Mouse (Mus musculus) v-Abl transformed pro-B cells (cell line): ENCODE results near the gene Ghsr.
"Not testable (repeated sequence)": the region's sequence is repeated elsewhere in the genome, so short reads cannot be mapped to it uniquely, and the experiment has no call there.

Source experiments
- in situ Hi-C, 2 experiments: fragments of 400-800 bp; cut with MboI; formaldehyde crosslinking; loops; one replicate each; pipeline ENCODE4 v1.15.1; 2025; ENCODE audit not compliant: unreplicated experiment in 2 of 2

Gene Ghsr

DNA sequence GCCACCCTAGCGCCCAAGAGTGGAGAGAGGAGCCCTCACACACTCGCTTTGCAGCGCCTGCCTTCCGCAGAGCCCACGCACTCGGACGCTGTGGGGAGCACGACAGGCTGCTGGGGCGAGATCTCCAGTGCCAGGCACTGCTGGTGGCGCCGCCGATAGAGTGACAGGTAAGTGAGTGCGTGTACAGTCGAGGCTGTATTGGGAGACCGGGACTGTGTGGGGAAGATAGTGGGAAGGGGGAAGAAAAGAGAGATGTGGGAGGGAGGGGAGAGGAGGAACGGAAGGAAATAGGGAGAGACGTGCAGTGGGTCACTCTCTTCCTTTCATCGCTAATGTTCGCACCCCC, at the start of gene Ghsr:
TSS of gene Ghsr (plus strand) at position 76 of the 346 bp plus-strand sequence.
- in situ Hi-C loops: no loop called here

- in situ Hi-C loops: no loop called here
Observed at GRCm38 (mm10) chr3:27322591-27322990, 48.6 kb upstream of the Ghsr start.

DNA sequence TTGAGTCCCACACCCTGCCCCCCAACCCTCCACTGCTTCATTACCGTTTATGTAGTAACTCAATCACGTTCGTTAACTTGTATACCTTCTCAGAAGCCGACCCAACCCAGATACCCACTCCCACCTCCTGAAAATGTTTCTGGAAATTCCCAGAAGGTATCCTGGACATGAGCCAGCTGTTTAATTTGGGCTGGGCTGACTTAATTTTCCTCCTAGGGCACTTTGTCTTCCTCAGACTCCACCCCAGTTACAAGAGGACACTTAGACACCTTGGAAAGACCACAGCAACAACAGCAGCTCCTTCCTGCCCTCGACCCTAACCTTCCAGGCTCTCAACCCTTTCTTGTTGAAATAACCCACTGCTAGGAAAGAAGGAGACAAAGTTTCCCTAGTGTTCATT, 47.6 kb upstream of the Ghsr start:
- in situ Hi-C loops: no loop called here

GRCm38 (mm10) chr3:27326633-27327191, 44.4 kb upstream of the Ghsr start:
- in situ Hi-C loops: no loop called here

GRCm38 (mm10) chr3:27330706-27331105, 40.4 kb upstream of the Ghsr start:
- in situ Hi-C loops: no loop called here

GRCm38 (mm10) chr3:27338437-27338836, 32.7 kb upstream of the Ghsr start:
- in situ Hi-C loops: loop anchor here in 1 of 2 experiments (5.0 kb wide), 1 partner anchor 81 kb away; no protein-coding TSS in a partner anchor

GRCm38 (mm10) chr3:27338887-27339286, 32.3 kb upstream of the Ghsr start:
- in situ Hi-C loops: loop anchor here in 1 of 2 experiments (5.0 kb wide), 1 partner anchor 82 kb away; no protein-coding TSS in a partner anchor

- in situ Hi-C loops: loop anchor here in 1 of 2 experiments (5.0 kb wide), 1 partner anchor 88 kb away; no protein-coding TSS in a partner anchor
Observed at GRCm38 (mm10) chr3:27340757-27341156, 30.4 kb upstream of the Ghsr start.

GRCm38 (mm10) chr3:27342462-27342861, 28.7 kb upstream of the Ghsr start:
- in situ Hi-C loops: loop anchor here in 1 of 2 experiments (5.0 kb wide), 1 partner anchor 90 kb away; no protein-coding TSS in a partner anchor

DNA sequence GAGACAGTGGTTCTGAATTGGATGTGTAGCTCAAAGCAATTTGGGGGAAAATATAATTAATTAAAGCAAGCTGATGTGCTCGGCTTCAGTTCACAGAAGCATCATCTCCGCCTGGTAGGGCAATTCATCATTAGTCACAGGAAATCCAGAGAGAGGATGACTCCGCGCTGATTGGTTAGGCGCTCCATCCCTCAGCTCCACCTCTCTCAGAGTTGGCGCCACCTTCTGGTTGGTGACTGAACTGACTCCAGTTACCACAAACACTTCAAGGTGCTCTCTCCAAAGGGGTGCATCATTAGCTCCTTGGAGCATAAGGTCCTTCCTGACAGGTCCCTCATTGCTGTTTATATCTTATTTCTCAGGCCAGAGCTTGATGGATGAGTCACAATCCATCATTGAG, 25.6 kb upstream of the Ghsr start:
- in situ Hi-C loops: no loop called here

DNA sequence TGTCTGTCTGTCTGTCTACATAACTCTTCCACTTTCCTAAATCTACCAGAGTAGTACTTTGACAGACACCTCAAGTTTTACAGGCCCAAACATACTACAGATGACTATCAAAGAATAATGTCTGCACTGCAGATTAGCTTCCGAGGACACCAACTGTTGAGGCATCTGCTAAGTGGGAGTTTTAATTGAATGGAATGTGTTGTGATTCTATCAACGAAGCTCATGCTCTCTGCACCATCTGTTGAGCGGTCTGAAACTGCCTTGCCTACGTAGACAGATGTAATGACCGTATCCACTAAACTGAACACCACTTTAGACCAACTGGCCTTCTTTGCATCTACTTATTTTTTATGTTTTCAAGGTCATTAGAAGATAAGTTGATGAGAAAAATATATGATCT, 22.7 kb upstream of the Ghsr start:
- in situ Hi-C loops: no loop called here

DNA sequence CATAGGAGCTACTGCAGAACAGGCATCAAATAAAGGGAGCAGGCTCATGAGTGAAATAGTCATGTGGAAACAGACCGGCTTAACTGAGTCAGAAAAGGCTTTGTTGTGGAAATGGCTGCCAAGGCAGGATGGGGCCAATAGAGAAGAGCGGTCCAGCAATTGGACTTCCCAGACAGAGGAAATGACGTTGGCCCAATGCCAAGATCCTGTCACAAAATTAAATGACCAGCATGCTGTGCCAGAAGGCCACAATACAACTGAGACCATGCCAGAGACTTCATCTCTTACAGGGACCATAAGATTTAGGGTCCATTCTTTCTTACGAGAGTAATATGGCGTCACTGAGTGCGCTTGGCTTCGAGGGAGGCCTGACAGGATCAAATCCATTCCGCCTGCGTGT, 20.0 kb upstream of the Ghsr start:
- in situ Hi-C loops: no loop called here

GRCm38 (mm10) chr3:27359100-27359720, 11.9 kb upstream of the Ghsr start:
- in situ Hi-C loops: no loop called here

DNA sequence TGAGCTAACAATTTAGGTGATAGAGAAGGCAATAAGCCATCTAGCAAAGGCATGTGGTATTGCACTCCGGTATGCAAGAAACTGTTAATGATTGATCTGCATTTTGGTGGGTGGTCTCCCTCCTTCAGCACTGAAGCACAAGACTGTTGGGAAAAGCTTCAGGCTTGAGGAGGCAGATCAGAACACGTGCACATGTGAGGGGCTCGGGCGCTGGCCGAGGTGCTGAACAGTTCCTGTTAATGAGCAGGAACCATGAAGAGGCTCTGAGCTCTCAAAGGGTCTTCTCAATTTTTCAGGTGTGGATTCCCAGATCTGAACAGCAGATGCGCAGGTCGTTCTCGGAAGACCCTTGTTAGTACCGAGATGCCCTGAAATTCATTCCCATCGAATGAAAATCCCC, 1.0 kb upstream of the Ghsr start:
- in situ Hi-C loops: no loop called here

DNA sequence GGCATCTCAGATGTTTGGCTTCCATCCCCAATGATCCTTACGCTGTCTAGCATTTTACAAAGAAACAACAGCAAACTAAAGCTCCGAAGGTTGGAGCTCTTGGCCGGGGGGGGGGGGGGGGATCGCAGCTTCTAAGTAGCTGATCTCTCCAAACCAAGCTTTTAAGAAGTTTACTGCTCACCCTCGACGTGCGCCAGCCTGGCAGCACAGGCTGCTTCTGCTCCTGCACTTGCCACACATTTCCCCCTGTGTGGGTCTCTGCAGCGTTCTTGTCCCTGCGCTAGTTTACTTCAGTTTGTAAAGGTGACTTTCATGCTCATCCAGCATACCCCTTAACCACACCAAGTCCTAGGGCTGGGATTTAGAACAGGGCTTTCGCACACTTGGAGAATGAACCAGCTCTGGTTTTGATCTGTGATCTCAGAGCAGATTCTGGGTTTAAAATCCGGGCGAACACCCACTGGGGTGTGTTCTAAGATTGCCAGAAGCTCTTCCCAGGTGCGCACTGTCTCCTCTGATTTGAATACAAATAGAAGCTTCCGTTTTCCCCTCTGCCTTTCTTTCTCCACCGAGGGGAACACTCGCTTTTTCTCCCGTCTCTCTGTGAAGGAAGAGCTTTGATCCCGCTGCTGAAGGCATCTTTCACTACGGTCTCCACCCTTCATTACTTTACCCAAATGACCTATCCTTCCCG, 422 bp upstream of the Ghsr start:
- in situ Hi-C loops: no loop called here

- in situ Hi-C loops: no loop called here
Observed at GRCm38 (mm10) chr3:27371725-27372650, 837 bp downstream of the Ghsr start.

- in situ Hi-C loops: no loop called here
Observed at GRCm38 (mm10) chr3:27374396-27374795, 3.2 kb downstream of the Ghsr start.

DNA sequence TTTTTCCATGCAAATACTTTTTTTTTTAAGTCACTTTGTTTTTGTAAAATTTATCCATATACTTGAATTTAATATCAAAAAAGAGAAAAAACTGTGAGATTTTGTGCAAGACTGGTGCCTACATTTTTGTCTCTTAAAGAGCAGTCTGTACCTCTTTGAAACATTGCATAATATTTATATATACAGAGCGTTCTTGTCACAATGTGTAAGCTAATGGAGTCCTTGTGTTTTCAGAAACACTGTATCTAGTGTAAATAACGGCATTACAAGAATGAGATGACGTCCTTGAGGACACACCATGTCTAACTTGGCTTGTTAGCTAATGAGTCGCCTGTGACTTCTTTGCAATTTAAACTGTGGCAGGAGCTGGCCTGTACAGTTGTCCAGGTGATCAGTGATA, 6.8 kb downstream of the Ghsr start:
- in situ Hi-C loops: no loop called here

- in situ Hi-C loops: no loop called here
Observed at GRCm38 (mm10) chr3:27384836-27385235, 13.7 kb downstream of the Ghsr start.

DNA sequence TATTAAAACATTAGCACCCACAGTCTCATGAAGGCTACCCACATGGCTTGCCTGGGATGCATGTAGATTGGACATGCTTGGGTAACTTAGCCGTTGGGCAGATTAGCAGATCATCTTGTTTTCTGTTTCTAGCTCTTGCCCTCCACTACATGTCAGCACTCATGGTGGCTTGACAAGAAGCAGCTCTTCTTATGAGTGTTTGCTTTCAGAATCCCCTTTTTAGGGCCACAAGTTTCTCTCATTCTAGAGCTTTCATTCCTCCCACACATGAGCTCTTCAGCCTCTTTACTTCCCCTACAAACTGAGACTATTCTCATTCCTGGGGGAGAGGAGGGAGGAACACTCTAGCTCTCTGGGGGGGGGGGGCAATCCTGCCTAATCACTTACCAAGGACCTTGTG, 18.8 kb downstream of the Ghsr start:
- in situ Hi-C loops: no loop called here

DNA sequence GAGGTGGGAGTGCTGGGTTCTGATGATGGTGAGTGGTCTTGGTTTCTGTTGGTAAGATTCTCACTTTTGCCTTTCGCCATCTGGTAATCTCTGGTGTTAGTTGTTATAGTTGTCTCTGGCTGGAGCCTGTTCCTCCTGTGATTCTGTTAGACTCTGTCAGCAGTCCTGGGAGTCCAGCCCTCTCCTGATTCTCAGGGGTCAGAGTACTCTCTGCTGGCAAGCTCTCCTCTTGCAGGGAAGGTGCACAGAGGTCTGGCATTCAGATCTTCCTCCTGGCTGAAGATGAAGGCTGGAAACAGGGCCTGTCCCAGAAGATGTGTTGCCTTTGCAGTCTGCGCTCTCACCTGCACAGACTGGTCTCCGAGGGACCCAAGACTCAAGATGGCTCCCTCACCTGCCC, 29.8 kb downstream of the Ghsr start:
- in situ Hi-C loops: not testable (repeated sequence)
